Mouse (Mus musculus): Measurements from ENCODE around the gene Lgals9. TPM values are rescaled to one million over a fixed set of nuclear protein-coding genes. Genes with fewer than 3 reads are reported as not detected.

Lgals9 gene
- total and polyA plus RNA-seq, 3 experiments = 160 to 287 (median 228) TPM

GRCm38 (mm10) chr11:79033636-79034035, 48.9 kb upstream of the Lgals9 start:
- Histone ChIP-seq H3K9me3 (replicated peaks; ENCODE audit: insufficient read depth, low read length) (no peaks in the 10 kb centered on the region), H3K27ac (ENCODE audit: control insufficient read depth, low read depth, low read length) (no peak overlapping the region), H3K79me2 (ENCODE audit: control insufficient read depth, insufficient read depth, low read length, poor library complexity) (no peaks in the 10 kb centered on the region), H3K4me3 (ENCODE audit: control insufficient read depth in 1 of 2, insufficient read depth in 1 of 2, low read depth in 2 of 2, low read length in 2 of 2) (no peak overlapping the region), H3K9ac (ENCODE audit: control insufficient read depth, low read depth, low read length, poor library complexity, severe bottlenecking) (no peak overlapping the region), H3K4me1 (ENCODE audit: control insufficient read depth in 1 of 2, insufficient read depth in 2 of 2, low read length in 2 of 2) (peaks cover 0 to 16% of the 10 kb centered on the region in 2 experiments; a peak in 3 of 4 replicates), H3K27me3 (ENCODE audit: control insufficient read depth in 1 of 2, insufficient read depth in 2 of 2, low read length in 2 of 2) (no peaks in the 10 kb centered on the region), H3K36me3 (ENCODE audit: control insufficient read depth in 1 of 2, insufficient read depth in 2 of 2, low read length in 2 of 2) (peaks cover 0 to 11% of the 10 kb centered on the region in 2 experiments; a peak in 2 of 4 replicates)
- DNase-seq (ENCODE audit: low read depth, low spot score) = no peak
- TF ChIP-seq GABPA (IDR thresholded peaks at IDR 0.05; ENCODE audit: low read depth, low read length) = no peak
- no peak for TF ChIP-seq UBTF (IDR thresholded peaks at IDR 0.05; ENCODE audit: borderline replicate concordance, insufficient read depth, low read depth, low read length)
- no peak for TF ChIP-seq CHD1 (IDR thresholded peaks at IDR 0.05; ENCODE audit: low read depth, low read length)
- TF ChIP-seq TCF12 (IDR thresholded peaks at IDR 0.05; ENCODE audit: low read depth, low read length) = no peak
- TF ChIP-seq E2F4 (IDR thresholded peaks at IDR 0.05; ENCODE audit: borderline replicate concordance, low read depth, low read length) = no peak

GRCm38 (mm10) chr11:79033021-79033420, 48.3 kb upstream of the Lgals9 start:
- Histone ChIP-seq H3K9ac (ENCODE audit: control insufficient read depth, low read depth, low read length, poor library complexity, severe bottlenecking) (no peak overlapping the region), H3K9me3 (replicated peaks; ENCODE audit: insufficient read depth, low read length) (no peaks in the 10 kb centered on the region), H3K27ac (ENCODE audit: control insufficient read depth, low read depth, low read length) (no peak overlapping the region), H3K27me3 (ENCODE audit: control insufficient read depth in 1 of 2, insufficient read depth in 2 of 2, low read length in 2 of 2) (no peaks in the 10 kb centered on the region), H3K4me3 (ENCODE audit: control insufficient read depth in 1 of 2, insufficient read depth in 1 of 2, low read depth in 2 of 2, low read length in 2 of 2) (no peak overlapping the region), H3K4me1 (ENCODE audit: control insufficient read depth in 1 of 2, insufficient read depth in 2 of 2, low read length in 2 of 2) (peaks cover 0 to 16% of the 10 kb centered on the region in 2 experiments; a peak in 3 of 4 replicates), H3K36me3 (ENCODE audit: control insufficient read depth in 1 of 2, insufficient read depth in 2 of 2, low read length in 2 of 2) (peaks cover 0 to 11% of the 10 kb centered on the region in 2 experiments; a peak in 2 of 4 replicates), H3K79me2 (ENCODE audit: control insufficient read depth, insufficient read depth, low read length, poor library complexity) (no peaks in the 10 kb centered on the region)
- no peak for DNase-seq (ENCODE audit: low read depth, low spot score)
- no peak for TF ChIP-seq GATA1 (IDR thresholded peaks at IDR 0.05; ENCODE audit: low read depth, low read length)
- TF ChIP-seq MAX (IDR thresholded peaks at IDR 0.05; ENCODE audit: low read length) = no peak
- TF ChIP-seq MEF2A (IDR thresholded peaks at IDR 0.05; ENCODE audit: extremely low read depth, insufficient replicate concordance, low read depth, low read length, poor library complexity, severe bottlenecking) = no peak
- no peak for TF ChIP-seq POLR2A (IDR thresholded peaks at IDR 0.05; ENCODE audit: control insufficient read depth in 1 of 2, insufficient read depth in 1 of 2, low read depth in 1 of 2, low read length in 2 of 2, poor library complexity in 1 of 2)
- TF ChIP-seq MXI1 (IDR thresholded peaks at IDR 0.05; ENCODE audit: low read depth, low read length) = no peak
- no peak for TF ChIP-seq RCOR1 (IDR thresholded peaks at IDR 0.05; ENCODE audit: low read depth, low read length)
- no peak for TF ChIP-seq MYC (IDR thresholded peaks at IDR 0.05; ENCODE audit: low read depth, low read length)
- no peak for TF ChIP-seq RAD21 (IDR thresholded peaks at IDR 0.05; ENCODE audit: low read depth, low read length)
- TF ChIP-seq USF2 (IDR thresholded peaks at IDR 0.05; ENCODE audit: borderline replicate concordance in 1 of 2, insufficient read depth in 1 of 2, low read depth in 1 of 2, low read length in 2 of 2) = no peak
- TF ChIP-seq CTCF (IDR thresholded peaks at IDR 0.05 in 2 of 3, conservative IDR thresholded peaks at IDR 0.05 in 1 of 3; ENCODE audit: control insufficient read depth in 1 of 3, insufficient read depth in 1 of 3, low read depth in 2 of 3, low read length in 3 of 3, poor library complexity in 1 of 3, severe bottlenecking in 1 of 3) = no peak

GRCm38 (mm10) chr11:79031452-79031746, 46.7 kb upstream of the Lgals9 start:
- no peaks in the 10 kb centered on the region for H3K27me3 ChIP-seq (ENCODE audit: control insufficient read depth in 1 of 2, insufficient read depth in 2 of 2, low read length in 2 of 2)
- TF ChIP-seq USF2 (IDR thresholded peaks at IDR 0.05; ENCODE audit: borderline replicate concordance in 1 of 2, insufficient read depth in 1 of 2, low read depth in 1 of 2, low read length in 2 of 2) (no peak), ZMIZ1 (IDR thresholded peaks at IDR 0.05; ENCODE audit: low read depth, low read length) (no peak), SIN3A (IDR thresholded peaks at IDR 0.05; ENCODE audit: low read length) (no peak), GABPA (IDR thresholded peaks at IDR 0.05; ENCODE audit: low read depth, low read length) (no peak), UBTF (IDR thresholded peaks at IDR 0.05; ENCODE audit: borderline replicate concordance, insufficient read depth, low read depth, low read length) (no peak), ELF1 (IDR thresholded peaks at IDR 0.05; ENCODE audit: low read depth, low read length) (no peak), ZNF384 (IDR thresholded peaks at IDR 0.05; ENCODE audit: low read depth, low read length) (no peak), HCFC1 (IDR thresholded peaks at IDR 0.05; ENCODE audit: low read depth, low read length) (no peak), E2F4 (IDR thresholded peaks at IDR 0.05; ENCODE audit: borderline replicate concordance, low read depth, low read length) (no peak), EP300 (IDR thresholded peaks at IDR 0.05; ENCODE audit: low read depth in 1 of 2, low read length in 2 of 2) (no peak), RCOR1 (IDR thresholded peaks at IDR 0.05; ENCODE audit: low read depth, low read length) (no peak), POLR2AphosphoS5 (IDR thresholded peaks at IDR 0.05; ENCODE audit: borderline replicate concordance, low read depth, low read length) (no peak), MAFK (IDR thresholded peaks at IDR 0.05; ENCODE audit: borderline replicate concordance, low read depth, low read length) (no peak), POLR2A (IDR thresholded peaks at IDR 0.05; ENCODE audit: control insufficient read depth in 1 of 2, insufficient read depth in 1 of 2, low read depth in 1 of 2, low read length in 2 of 2, poor library complexity in 1 of 2) (no peak), MYB (IDR thresholded peaks at IDR 0.05; ENCODE audit: low read depth, low read length) (no peak), MEF2A (IDR thresholded peaks at IDR 0.05; ENCODE audit: extremely low read depth, insufficient replicate concordance, low read depth, low read length, poor library complexity, severe bottlenecking) (no peak)

More at GRCm38 (mm10) chr11:79031452-79031746, 46.7 kb upstream of the Lgals9 start:
- Histone ChIP-seq H3K9ac (ENCODE audit: control insufficient read depth, low read depth, low read length, poor library complexity, severe bottlenecking) (no peak overlapping the region), H3K36me3 (ENCODE audit: control insufficient read depth in 1 of 2, insufficient read depth in 2 of 2, low read length in 2 of 2) (peaks cover 0 to 11% of the 10 kb centered on the region in 2 experiments; a peak in 2 of 4 replicates), H3K4me1 (ENCODE audit: control insufficient read depth in 1 of 2, insufficient read depth in 2 of 2, low read length in 2 of 2) (peaks cover 0 to 16% of the 10 kb centered on the region in 2 experiments; a peak in 3 of 4 replicates), H3K4me3 (ENCODE audit: control insufficient read depth in 1 of 2, insufficient read depth in 1 of 2, low read depth in 2 of 2, low read length in 2 of 2) (no peak overlapping the region), H3K9me3 (replicated peaks; ENCODE audit: insufficient read depth, low read length) (no peaks in the 10 kb centered on the region), H3K27ac (ENCODE audit: control insufficient read depth, low read depth, low read length) (no peak overlapping the region), H3K79me2 (ENCODE audit: control insufficient read depth, insufficient read depth, low read length, poor library complexity) (no peaks in the 10 kb centered on the region)
- DNase-seq (ENCODE audit: low read depth, low spot score) = peak; percentile 23
